8 mouse cellular contexts compared by ENCODE assay signal in genomic region chr10:128645111-128646011, GRCm38 (mm10). TPM values are rescaled to one million over a fixed set of nuclear protein-coding genes. Genes with fewer than 3 reads are reported as not detected.
DNase-seq lines count a peak whose midpoint lies in the region; ATAC-seq lines count a peak whose summit lies in the region.

Ikzf4 (minus strand) TSS chr10:128645991.

- peaks cover 17% of the 10 kb centered on the region for H3K27me3 ChIP-seq in heart, embryonic 13.5 days (replicated peaks)
- H3K27me3 ChIP-seq in liver, embryonic 15.5 days = peaks cover 64% of the 10 kb centered on the region
- H3K27me3 ChIP-seq in neural tube, embryonic 15.5 days (replicated peaks) = no peaks in the 10 kb centered on the region

- peaks cover 32% of the 10 kb centered on the region for H3K4me1 ChIP-seq in heart, embryonic 13.5 days
- peaks cover 14% of the 10 kb centered on the region; the same call in 1 of the 2 replicates for H3K4me1 ChIP-seq in liver, embryonic 15.5 days (replicated peaks)
- H3K4me1 ChIP-seq in neural tube, embryonic 15.5 days = peaks cover 42% of the 10 kb centered on the region

- peak; percentile 41 for DNase-seq in urinary bladder, postnatal 14 days (ENCODE audit: low spot score)
- no peak for DNase-seq in urinary bladder, postnatal 36 days (ENCODE audit: low spot score in 2 of 2)
- DNase-seq in embryo, embryonic 10.5 days (ENCODE audit: low spot score) = peak; percentile 63
- DNase-seq in kidney, postnatal 14 days = peak; percentile 58
- no peak for DNase-seq in adipocyte (ENCODE audit: low spot score)

- peak within 1 kb of the TSS; percentile 92 for H3K4me2 ChIP-seq in heart, embryonic 13.5 days
- H3K4me2 ChIP-seq in liver, embryonic 15.5 days = peak within 1 kb of the TSS; percentile 67
- H3K4me2 ChIP-seq in neural tube, embryonic 15.5 days = peak within 1 kb of the TSS; percentile 64

- 4% methylated on average over 35 of the region's 36 CpGs for WGBS in heart, embryonic 13.5 days
- WGBS in liver, embryonic 15.5 days (ENCODE audit: insufficient replicate concordance) = 6% methylated on average over 36 of the region's 36 CpGs
- under 1% methylated on average over 33 of the region's 36 CpGs for WGBS in neural tube, embryonic 15.5 days

- H3K36me3 ChIP-seq in heart, embryonic 13.5 days = 0 out of 2 replicates have a peak, but pooled peaks cover 1% of the 10 kb centered on the region
- no peaks in the 10 kb centered on the region for H3K36me3 ChIP-seq in liver, embryonic 15.5 days (replicated peaks)
- H3K36me3 ChIP-seq in neural tube, embryonic 15.5 days = peaks cover 20% of the 10 kb centered on the region

- peak; percentile 57 for ATAC-seq in heart, embryonic 13.5 days (ENCODE audit: extremely low read depth, insufficient number of reproducible peaks, low FRiP score, low TSS enrichment)
- no peak for ATAC-seq in liver, embryonic 15.5 days (ENCODE audit: insufficient read depth)
- ATAC-seq in neural tube, embryonic 15.5 days (ENCODE audit: low FRiP score) = peak; percentile 85

- peak within 1 kb of the TSS; percentile 62 for H3K4me3 ChIP-seq in heart, embryonic 13.5 days
- peak within 1 kb of the TSS; percentile 39 for H3K4me3 ChIP-seq in liver, embryonic 15.5 days (replicated peaks)
- peak within 1 kb of the TSS; percentile 67 for H3K4me3 ChIP-seq in neural tube, embryonic 15.5 days (replicated peaks)

- H3K9me3 ChIP-seq in heart, embryonic 13.5 days = no peaks in the 10 kb centered on the region
- H3K9me3 ChIP-seq in liver, embryonic 15.5 days (replicated peaks) = no peaks in the 10 kb centered on the region
- H3K9me3 ChIP-seq in neural tube, embryonic 15.5 days (replicated peaks) = no peaks in the 10 kb centered on the region

- H3K27ac ChIP-seq in heart, embryonic 13.5 days (replicated peaks) = peak within 1 kb of the TSS; percentile 25; the same call in 1 of the 2 replicates
- H3K27ac ChIP-seq in liver, embryonic 15.5 days (replicated peaks) = no peak within 1 kb of the TSS
- peak within 1 kb of the TSS; percentile 96 for H3K27ac ChIP-seq in neural tube, embryonic 15.5 days (replicated peaks)

- H3K9ac ChIP-seq in heart, embryonic 13.5 days = peak within 1 kb of the TSS; percentile 82
- no peak within 1 kb of the TSS for H3K9ac ChIP-seq in liver, embryonic 15.5 days
- peak within 1 kb of the TSS; percentile 68 for H3K9ac ChIP-seq in neural tube, embryonic 15.5 days (replicated peaks)

RNA-seq across cellular contexts. Expression of gene Ikzf4, which starts in this region (rescaled TPM):
- polyA plus RNA-seq in heart, embryonic 13.5 days (2015; fragmentation: Nextera tagmentation; extraction: Ambion mirVana) = 1.3 TPM in 2 replicates
- polyA plus RNA-seq in liver, embryonic 15.5 days (2015; fragmentation: Nextera tagmentation; extraction: Ambion mirVana) = 0.12 TPM in 2 replicates
- 15.2 and 17.0 TPM in 2 replicates for polyA plus RNA-seq in neural tube, embryonic 15.5 days (2015; fragmentation: Nextera tagmentation; extraction: Ambion mirVana)

Comparison
In these comparisons a context has a peak if more than half of its experiments do, and no peak if none do; other contexts are left out.
1. DNase-seq: peak in urinary bladder, postnatal 14 days (single experiment), embryo, embryonic 10.5 days (single experiment) and kidney, postnatal 14 days (single experiment); none in urinary bladder, postnatal 36 days (0 of 2) and adipocyte (single experiment).
2. Peak in every context shown above with its lines, with median percentiles within 50 percentile points of each other: H3K4me2 ChIP-seq and H3K4me3 ChIP-seq.